Mouse (Mus musculus): ENCODE results near the gene Gm49416.
"Not testable (repeated sequence)": the region's sequence is repeated elsewhere in the genome, so short reads cannot be mapped to it uniquely, and the experiment has no call there.

Gm49416 gene

GRCm38 (mm10) chr19:8880311-8881033 is 8.3 kb upstream of the Gm49416 start, which contains the start of gene Uqcc3:
Gene Uqcc3, minus strand, starts transcription at chr19:8880923.
- peak; percentile 93 for DNase-seq

DNA sequence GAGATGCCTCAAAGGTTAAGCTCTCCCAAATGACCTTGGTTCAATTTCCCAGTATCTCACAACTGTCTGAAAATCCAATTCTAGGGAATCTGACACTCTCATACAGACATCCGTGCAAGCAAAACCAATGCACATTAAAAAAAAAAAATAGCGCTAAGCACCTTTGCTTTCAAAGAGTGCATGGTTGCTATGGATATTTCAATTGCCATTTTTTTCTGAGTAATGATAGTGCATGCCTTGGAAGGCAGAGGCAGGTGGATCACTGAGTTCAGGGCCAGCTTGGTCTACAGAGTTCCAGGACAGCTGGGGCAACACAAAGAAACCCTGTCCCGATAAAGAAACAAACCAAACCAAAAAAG is 7.7 kb upstream of the Gm49416 start:
- DNase-seq: no peak

DNA sequence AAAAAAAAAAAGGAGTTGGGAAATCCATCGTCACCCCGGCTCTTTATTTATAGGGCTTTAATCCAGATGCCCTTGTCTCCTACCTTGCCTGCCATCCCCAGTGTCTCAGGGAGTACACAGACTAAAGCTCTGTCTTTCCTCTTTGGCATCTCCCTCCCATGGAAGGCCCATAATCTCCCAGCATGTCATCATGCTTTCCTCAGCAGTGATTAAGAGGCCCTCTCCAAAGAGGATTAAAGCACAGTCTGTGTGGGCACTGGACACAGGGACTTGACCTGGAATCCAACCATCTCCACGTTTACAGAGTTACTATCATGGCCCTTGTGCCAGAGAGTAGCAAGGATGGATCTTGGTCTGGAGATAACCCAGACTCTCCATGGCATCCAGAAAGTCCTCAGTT is 5.1 kb upstream of the Gm49416 start, which contains the start of the genes Lbhd1 and Gm49403:
TSS of gene Lbhd1 (plus strand) at position 117 of the 400 bp plus-strand sequence.
TSS of gene Gm49403 (plus strand) at position 315 of the 400 bp plus-strand sequence.
- no peak for DNase-seq

DNA sequence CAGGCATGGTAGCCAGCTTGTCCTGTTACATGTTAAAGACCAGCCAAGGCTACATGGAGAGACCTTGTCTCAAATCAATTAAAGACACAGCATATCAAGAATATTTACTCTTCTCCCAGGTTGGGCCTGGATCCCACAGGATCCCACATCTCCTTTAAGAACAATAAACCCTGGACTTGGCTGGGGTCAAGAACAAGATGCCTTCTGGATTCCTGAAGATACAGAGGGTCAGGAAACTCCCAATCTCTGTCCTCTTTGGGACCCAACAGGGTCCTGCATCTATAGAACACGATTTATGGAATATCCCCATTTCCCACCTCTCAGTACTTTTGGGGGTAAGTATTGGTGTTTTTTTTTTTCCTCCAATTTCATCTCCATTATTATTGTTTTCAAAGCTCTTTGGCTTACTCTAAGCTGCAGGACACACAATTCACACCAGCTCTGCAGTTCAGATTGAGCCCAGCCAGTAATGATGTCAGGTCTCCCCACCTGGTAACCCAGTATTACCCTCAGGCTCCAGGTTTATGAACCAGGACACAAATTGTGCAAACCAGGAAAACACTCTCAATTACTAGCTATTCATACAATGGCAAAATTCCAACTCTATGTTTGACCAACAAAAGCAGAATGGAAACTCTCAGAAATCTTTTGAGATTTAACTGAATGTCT is 1.7 kb upstream of the Gm49416 start:
- no peak for DNase-seq

- no peak for DNase-seq
Measured at GRCm38 (mm10) chr19:8887585-8888463, 902 bp upstream of the Gm49416 start.

- peak; percentile 87 for DNase-seq
Measured at GRCm38 (mm10) chr19:8892829-8893766, 4.4 kb downstream of the Gm49416 start, which contains the start of gene Ints5. Gene Ints5, plus strand, starts transcription at chr19:8893005.

DNA sequence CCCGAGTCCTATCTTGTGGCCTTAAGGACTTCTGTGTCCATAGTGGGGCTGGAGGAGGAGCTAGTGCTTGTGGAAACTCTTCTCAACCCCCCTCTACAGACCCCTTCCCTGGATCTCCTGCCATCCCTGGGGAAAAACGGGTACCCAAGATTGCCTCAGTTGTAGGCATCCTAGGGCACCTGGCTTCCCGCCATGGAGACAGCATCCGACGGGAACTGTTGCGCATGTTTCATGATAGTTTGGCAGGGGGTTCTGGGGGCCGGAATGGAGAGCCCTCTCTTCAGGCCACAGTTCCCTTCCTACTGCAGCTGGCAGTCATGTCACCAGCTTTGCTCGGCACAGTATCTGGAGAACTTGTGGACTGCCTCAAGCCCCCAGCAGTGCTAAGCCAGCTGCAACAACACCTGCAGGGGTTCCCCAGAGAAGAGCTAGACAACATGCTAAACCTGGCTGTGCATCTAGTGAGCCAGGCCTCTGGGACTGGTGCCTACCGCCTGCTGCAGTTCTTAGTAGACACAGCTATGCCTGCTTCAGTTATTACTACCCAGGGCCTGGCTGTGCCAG is 6.8 kb downstream of the Gm49416 start:
- DNase-seq: no peak

GRCm38 (mm10) chr19:8896231-8896630 is 7.5 kb downstream of the Gm49416 start:
- not testable (repeated sequence) for DNase-seq

DNA sequence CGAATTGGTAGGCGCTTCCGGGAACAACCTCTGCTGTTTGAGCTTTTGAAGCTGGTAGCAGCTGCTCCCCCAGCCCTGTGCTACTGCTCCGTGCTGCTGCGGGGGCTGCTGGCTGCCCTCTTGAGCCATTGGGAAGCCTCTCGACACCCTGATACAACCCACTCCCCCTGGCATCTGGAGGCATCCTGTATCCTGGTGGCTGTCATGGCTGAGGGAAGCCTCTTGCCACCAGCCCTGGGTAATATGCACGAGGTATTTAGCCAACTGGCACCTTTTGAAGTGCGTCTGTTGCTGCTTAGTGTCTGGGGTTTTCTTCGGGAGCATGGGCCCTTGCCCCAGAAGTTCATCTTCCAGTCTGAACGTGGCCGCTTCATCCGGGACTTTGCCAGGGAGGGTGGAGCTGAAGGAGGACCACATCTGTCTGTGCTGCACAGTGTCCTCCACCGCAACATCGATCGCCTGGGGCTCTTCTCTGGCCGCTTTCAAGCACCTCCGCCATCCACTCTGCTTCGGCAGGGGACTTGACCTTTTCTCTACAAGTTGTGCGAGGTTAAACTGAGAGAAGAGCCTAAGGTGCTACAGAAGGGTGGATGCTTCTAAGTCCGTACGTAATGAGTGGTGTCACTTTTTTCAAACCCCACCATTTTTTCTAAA is 8.6 kb downstream of the Gm49416 start:
- DNase-seq: peak; percentile 15

- peak; percentile 93 for DNase-seq
Measured at GRCm38 (mm10) chr19:8897865-8898495, 9.3 kb downstream of the Gm49416 start, which contains the start of gene Ganab. Gene Ganab, plus strand, starts transcription at chr19:8898071.

GRCm38 (mm10) chr19:8898576-8898975 is 9.8 kb downstream of the Gm49416 start:
- DNase-seq: no peak

DNA sequence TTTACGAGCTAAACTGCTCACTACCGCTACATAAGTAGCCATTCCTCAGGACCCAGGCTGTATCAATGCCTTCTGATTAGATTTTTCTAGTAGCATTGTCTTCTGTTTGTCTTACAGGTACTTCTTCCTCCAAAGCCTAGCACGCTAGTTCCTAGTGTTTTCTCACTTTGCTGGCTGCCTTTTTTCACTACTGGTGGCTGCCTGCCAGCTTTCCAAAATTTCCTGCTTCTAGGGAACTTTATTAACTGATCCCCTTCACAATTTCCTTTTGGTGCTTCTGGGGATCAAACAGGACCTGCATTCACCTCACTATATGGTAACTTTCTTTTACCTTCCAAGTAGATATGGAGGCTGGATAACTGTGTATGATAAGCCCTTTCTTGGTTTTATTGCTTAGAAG is 10.4 kb downstream of the Gm49416 start:
- DNase-seq: no peak

DNA sequence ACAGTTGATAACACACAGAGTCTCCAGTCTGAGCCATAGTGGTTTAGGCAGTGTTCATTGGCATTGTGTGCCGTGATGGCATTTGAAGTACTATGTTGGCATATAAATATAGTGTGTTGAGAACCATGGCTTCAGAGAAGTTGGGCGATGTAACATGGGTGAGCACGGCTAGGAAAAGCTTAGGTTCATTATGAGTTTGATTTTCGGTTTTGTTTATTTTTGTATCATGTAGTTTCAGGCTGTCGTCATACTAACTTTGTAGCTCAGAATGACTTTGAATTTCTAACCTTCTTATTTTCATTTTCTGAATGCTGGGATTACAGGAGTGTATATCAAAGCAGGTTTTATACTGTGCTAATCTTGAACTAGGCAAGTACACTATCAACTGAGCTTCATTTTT is 14.7 kb downstream of the Gm49416 start:
- DNase-seq: no peak

- no peak for DNase-seq
Measured at GRCm38 (mm10) chr19:8908531-8908930, 19.8 kb downstream of the Gm49416 start.

GRCm38 (mm10) chr19:8911810-8912209 is 23.1 kb downstream of the Gm49416 start:
- no peak for DNase-seq

DNA sequence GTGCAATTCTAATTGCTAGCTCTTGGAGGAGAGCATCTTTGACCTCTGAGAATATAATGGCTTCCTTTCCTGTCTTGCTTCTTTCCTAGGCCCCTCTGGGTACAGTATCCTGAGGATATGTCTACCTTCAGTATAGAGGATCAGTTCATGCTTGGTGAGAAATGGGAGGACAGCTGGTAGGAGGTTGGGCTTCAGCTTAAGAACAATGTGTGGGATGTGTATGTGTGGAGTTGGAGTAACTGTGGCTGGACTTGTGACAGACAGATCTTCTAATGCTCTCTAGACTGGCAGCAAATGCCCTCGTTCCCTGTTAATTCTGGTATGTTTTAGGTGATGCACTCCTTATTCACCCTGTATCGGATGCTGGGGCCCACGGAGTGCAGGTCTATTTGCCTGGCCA is 25.5 kb downstream of the Gm49416 start:
- DNase-seq: no peak

DNA sequence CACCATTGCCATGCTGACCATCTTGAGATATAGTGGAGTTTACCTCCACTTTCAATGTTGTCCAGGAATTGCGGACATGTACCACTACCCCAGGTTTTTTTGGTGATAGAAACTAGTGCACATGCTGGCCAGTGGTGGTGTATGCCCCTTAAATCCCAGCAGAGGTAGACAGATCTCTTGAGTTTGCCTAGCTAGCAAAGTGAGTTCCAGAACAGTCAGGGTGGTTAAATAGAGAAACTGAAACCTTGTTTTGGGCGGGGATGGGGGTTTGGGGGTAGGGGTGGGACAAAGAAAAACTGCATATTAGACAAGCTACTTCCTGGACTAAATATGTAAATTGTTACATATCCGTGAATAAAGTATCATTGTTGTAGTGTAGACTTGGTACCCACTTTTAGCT is 30.3 kb downstream of the Gm49416 start:
- DNase-seq: no peak

DNA sequence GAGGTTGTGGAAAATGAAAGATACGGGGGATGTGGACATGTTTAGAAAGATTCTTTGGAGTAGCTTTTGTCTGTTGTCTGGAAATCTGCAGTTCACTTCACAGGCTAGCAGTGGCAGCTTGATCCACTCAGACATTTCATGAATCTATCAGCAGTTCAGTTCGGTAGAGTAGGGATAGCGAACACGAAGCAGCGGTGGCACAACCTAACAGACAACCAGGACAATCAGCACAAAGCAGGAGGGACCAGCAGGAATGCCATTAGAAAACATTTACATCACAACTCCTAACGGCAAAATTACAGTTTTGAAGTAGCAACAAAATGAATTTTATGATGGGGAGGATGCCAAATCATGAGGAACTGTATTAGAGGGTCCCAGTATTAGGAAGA is 31.0 kb downstream of the Gm49416 start:
- DNase-seq: no peak

DNA sequence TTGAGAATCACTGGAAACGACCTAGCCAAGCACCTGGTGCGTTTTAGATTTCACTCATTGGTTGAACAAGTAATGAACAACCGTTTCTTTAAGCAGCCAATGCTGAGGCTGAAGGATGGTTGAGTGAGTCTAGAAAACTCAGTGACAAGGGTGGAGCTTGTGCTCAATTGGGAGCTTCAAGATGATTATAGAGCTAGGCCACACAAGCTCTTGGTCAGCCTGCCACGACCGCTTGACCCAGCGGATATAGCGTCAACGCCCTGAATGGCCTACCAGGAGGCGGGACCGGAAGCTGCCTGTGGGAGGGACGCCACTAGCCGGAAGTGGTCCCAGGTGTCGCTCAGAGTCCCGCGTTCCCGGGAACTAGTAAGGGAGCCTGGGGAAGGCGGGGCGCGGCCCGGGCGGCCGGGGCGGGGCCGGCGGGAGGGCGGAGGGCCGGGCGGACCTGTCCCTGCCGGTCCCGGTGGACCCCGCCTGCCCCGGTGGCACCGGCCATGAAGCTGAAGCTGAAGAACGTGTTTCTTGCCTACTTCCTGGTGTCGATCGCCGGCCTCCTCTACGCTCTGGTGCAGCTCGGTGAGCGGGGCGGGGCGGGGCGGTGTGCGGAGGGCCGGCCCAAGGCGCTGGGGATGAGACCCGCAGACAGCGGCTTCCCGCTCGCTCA is 31.5 kb downstream of the Gm49416 start, which contains the start of gene B3gat3:
TSS of gene B3gat3 (plus strand) at position 302 of the 664 bp plus-strand sequence.
- DNase-seq: peak; percentile 85

GRCm38 (mm10) chr19:8920836-8921291 is 32.1 kb downstream of the Gm49416 start:
- DNase-seq: no peak
